Mouse (Mus musculus): ENCODE measurements at regions not wholly inside any gene's neighbourhood (a gene's known extent, or its start where the extent isn't known, plus 50 kb on each side); places are given as distances from the start of the nearest gene placed in this dataset.
A peak's percentile ranks its signal among the peaks of the same experiment; 100 is the strongest.

DNA sequence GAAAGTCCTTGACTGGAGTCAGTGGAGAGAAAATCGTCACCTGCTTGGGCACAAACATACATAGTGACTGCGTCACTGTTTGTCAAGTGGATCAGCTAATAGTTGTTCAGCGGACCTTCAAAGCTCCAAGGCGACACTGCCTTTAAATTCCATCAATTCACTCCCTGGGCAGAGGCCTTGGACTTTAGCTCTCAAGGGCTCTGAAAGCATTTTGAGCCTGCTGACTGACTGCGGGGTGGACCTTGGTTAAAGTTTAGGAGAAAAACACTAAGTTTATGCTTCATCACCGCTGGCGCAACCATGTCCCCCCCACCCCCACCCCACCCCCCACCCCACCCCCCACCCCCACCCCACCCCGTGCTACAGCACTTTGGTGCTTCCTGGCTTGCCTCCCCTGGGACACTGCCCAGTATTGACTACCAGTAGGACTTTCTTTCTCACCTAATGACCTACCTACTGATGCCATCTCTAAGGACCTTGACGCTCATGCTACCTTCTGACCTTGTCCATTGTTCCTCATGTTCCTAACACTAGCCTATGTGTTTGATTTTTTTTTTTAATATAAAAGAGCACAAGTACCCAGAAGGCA is 1132.3 kb downstream of the Gsdmc2 start:
- DNase-seq: no peak

DNA sequence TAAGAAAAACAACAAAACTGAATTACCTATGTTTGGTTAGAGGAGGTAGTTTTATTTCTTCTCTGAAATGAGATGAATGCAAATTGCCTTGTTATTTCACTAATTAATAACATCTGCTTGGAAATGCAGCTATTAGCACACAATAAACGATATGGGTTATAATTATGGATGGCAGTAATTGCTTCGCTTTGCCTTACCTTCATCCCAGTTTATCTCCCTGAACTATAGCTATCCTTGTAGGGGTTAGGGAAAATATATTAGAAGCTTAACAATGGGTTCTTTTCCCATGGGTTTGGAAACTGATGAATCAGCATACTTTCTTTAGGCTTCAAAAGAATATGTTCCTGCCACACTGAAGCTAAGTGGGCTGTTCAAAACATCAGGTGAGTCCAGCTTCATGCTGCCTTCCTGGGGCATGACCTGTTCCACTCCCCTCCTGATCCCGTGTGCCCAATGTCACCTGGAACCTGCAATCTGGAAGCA is 1132.9 kb downstream of the Gsdmc2 start:
- no peak for DNase-seq

DNA sequence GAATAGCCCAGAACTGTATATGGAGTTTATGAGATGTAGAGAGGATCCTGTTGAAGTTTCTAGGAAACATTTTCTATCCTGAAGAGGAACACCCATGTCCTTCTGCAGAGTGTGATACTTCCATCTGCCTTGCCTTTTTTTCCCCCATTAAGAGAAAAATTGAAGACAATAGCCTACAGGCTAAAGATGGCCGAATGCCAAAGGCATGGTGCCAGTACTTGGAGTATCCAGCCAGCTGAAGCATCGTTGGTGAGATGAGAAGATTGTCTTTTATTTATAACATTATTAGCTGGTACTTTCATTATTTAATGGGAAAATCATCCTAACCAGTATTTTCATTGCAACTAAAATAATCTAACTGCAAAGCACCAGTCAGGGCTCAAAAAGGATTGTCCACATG is 1135.4 kb downstream of the Gsdmc2 start:
- peak; percentile 14 for DNase-seq

DNA sequence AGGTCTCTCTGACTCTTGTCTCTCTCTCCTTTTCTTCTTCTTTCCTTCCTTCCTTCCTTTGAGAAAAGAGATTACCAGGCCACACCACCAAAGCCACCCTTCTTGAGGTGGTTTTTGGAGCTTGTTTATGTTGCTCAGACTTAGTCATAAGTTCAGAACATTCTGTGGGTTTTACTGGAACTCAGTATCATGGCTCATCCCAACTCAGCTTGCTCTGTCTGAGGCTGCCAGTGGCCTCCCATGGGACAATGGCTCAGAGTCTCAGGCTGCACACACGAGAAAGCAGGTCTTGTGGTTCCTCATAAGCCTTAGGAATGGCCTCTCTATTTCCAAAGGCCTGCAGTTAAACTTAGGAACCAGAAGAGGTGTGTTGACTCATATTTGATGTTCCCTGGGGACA is 1146.4 kb downstream of the Gsdmc2 start:
- no peak for DNase-seq

DNA sequence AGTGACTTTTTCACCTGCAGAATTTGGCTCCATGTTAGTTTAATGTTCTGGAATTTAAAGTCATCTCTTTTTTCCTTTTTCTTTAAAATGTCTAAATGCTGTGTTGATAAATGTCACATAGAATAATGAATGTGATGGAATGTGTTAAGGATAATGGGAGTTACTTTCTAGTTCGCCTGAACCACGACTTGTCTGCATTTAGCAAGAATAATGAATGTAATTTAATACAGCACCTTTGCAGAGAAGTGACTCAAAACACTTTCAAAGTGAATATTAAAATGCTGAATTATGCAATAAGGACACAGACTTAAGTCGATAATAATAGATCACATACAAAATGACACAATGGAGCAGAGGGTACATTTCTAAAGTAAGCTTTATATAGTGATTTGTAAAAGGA is 1150.2 kb downstream of the Gsdmc2 start:
- no peak for DNase-seq

DNA sequence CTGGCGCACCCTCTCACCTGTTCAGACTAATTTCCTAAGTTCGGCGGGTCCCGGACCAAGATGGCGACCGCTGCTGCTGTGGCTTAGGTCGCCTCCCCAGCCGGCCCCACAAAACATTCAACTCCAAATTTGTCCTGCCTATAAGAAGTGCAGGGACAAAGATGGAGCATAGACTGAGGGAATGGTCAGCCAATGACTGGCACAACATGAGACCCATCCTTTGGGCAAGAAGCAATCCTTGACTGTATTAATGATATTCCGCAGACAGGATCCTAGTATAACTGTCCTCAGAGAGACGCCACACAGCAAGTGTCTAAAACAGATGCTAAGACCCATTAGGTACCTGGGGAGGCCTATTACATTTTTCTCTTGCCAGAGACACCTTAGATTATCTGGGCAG is 1151.3 kb downstream of the Gsdmc2 start:
- no peak for DNase-seq

DNA sequence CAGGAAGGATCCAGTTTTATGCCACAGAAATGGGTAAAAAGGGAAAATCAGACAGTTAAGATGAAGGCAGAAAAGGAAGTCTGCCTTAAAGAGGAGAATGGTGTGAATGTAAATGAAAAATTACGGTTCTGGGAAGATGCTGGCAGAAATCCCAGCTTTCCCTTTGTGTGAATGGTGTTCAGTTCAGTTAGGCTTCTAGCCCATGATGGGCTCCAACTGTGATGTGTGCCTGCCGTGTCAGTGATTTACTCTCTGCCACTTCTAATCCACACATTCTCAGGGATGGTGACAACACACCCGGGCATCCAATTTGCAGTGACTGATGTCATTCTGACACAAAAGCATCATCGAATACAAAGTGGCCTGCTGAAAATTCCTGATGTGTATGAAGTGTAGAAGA is 1171.6 kb downstream of the Gsdmc2 start:
- DNase-seq: no peak

DNA sequence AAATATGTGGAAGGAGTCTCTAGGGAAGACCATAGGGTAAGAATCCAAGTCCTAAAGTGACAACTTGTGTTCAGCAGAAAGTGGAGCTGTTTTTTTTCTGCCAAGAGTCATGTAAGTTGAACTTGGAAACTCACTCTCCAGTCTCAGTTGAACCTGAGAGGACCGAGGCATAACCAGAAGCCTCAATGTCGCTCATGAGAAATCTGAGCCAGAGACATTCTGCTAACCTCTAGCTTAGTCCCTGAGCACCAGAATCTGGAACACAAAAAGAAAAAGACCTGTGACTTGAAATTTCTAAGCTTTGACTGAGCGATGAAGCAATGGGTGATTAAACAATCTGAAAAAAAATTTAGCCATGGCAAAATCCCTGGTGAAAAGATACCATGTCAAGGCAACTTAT is 1175.0 kb downstream of the Gsdmc2 start:
- no peak for DNase-seq

DNA sequence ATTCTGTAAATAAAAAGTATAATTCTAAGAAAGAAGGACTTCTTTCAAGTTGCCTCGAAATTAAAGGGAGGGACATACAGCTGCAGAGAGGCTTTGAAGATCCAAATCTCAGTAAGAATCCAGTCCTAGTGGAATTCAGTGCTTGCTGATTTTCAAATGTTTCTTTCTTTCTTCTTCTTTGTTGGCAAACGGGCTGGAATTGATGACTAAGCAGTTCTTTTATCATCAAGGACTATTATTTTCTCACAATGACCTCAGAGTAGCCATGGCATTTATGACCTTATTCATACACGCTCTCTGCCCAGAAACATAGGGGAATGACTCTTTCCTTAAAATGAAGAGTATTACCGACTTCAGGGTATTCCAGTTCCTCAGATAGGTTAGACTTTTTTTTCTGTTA is 1185.9 kb downstream of the Gsdmc2 start:
- DNase-seq: no peak

DNA sequence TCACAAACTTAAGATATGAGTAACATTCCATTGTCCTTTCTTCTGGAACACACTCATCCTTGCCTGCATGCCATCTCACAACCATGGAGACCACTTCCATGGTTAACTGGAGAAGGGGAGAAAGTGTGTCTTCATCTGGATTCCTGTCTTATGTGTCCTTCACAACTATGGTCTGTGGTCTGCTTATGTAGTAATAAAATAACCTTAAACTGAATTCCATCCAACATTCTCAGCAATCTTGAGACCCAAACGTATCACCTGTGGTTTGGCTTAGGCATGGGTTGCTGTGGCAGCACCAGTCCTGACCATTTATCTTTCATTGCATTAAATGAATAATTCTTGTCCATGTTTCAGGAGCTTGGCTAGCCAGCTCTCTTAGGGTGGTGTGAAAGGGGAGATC is 1186.3 kb downstream of the Gsdmc2 start:
- no peak for DNase-seq

DNA sequence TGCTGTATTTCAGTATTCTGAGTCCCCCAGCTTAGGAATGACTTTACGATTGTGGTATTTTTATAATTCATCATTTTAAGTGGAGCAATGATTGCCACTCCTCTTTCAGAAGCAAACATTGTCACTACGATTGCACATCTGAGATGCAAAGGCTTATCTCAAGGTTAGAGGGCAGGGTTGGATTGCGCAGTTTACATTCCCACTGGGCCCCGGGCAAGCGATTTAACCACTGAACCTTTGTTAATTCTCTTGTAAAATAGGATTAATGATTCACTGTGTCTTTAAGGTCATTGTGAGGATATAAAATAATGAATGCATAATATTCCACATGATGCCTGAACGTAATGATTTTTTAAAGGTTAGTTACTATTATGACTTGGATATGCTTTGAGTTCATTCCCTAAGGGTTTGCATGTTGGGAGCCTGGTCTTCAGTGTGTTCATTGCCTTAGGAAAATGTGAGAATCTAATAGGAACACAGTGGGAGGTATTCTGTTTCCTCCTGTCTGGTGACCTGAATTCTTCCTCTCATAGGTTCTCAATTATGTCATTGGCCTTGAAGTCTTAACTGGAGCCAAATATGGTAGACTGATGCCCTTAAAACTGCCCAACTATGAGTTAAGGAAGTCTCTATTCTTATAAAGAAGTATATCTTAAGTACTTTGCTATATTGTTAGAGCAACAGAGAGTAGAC is 1198.4 kb downstream of the Gsdmc2 start:
- DNase-seq: no peak

DNA sequence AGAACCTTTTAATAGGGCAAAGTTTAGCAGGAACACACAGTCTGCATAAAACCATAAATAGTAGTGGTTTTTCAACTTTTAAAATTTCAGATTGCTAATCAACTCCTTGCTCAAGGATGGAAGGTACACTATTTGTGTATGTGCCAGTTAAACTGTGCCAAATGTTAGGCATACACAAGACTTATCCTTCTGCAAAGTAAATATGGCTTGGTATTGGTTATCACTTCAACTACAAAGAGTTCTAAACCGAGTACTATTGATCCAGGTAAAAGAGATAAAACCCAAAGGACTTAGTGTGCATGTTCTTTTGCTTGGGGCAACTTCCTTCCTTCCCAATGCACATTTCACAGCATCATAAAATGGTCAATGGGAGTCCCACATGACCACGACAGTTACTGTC is 1200.2 kb downstream of the Gsdmc2 start:
- no peak for DNase-seq

DNA sequence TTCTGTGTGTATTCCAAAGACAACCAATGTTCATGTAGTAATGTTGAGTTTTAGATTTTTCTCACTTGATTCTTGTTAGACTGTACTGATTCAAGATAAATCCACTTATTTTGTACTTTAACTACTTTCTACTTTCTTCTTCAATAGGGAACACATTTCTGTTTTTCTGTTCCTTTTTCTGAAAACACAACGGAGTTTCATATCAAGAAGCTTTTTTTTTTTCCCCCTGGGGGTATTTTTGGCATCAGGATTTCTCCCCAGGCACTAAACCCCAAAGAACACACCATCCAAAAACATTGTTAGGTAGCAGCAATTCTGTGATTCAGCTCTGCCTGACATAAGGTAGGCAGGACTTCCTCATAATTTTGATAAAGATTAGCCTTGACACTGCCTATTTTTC is 1200.7 kb downstream of the Gsdmc2 start:
- no peak for DNase-seq

DNA sequence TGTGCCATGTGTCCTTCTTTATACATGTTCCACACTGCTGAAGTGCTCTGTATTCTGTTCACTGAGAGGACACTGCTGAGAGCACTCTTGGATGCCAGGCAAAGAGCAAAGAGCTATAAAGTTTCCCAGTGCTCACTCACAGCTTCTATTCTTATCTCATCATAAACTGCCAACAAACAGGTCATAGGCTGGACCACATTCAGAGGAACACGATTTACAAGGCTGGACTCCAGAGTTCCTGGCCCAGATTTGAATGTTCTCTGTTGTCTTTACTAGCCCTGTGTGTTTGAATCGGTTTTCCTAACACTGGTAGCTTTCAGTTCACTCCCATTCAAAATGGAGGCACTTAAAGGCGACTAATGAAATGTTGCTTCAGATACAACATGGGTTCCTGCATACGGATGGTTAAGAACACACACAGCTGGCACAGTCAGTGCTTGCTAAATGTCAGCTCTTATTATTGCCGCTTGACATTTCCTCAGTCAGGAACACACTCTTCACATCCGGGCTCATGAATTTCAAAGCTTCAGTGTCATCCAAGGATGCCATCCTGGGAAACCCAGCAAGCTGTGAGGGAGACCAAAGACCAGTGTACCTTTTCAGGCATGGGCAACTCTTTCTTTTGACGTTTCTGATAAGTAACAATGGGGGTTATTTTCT is 1203.8 kb downstream of the Gsdmc2 start:
- peak; percentile 16 for DNase-seq

DNA sequence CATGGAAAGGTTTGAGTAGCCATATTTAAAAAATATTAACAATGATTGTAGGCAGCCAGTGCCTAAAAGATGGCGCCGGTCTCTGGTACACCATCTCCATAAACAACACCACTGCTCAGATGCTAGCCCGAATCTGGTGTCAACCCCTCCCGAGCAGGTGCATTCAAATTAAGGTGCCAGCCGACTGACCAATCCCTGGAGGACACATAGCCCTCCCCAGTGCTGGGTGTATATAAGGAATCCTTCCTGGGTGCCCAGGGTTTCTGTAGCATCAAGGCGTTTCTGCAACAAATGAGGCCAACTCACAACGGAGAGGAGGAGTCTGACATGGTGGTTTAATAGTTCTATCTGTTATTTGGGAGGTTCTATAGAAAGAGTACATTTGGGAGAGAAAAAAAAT is 1219.6 kb downstream of the Gsdmc2 start:
- no peak for DNase-seq

DNA sequence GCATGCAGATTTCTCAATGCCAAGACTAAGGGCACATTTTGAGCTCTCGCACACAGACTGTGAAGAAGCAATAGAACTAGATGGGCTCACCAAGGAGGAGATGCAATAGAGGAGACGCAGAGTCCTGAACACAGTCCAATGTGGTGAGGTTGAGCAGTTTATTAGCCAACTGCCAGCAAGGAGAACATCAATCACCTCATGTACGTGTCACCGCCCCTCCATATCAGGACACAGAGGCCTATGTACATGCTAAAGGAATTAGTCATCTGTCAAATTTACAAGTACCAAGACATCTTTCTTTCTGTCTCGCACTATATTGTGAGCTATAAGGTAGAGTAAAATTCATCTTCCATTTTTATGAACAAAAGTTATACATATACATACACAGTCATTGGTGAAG is 1228.9 kb downstream of the Gsdmc2 start:
- DNase-seq: no peak

DNA sequence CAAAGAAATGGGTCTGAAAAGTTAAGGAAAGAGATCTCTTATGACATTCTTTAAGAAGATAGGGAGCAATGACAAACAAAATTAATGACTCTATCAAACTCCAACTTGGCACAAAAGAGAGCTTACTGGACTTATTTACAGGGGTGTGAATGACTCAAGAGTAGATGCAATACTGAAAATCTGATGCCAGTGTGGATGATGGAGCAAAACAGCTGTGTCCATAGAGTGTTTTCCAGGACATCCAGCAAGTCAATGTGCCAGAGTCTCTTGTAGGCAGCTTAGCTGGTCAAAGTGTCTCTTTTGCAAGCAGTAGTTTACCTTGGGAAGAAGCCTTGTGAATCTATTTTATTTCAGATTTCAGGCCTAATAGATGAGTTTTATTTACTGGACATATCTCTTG is 1248.2 kb downstream of the Gsdmc2 start:
- DNase-seq: no peak

DNA sequence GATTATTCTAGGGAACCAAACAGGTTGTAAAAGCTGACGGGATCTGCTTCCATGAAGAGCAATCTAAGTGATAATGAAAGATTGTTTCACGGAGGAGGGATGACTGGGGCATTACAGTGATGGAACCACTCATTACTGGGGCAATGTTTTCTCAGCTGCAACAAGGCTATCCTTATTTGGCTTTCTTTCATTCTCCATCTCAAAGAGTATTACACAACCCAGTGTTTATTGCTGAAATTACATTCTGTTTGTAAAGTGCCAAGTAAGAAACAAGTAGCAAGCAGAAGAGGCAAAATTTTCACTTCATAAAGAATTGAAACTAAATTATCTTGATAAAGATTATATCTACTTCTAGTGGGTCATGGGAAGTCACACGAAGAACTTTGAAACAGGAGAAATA is 1256.4 kb downstream of the Gsdmc2 start:
- no peak for DNase-seq

DNA sequence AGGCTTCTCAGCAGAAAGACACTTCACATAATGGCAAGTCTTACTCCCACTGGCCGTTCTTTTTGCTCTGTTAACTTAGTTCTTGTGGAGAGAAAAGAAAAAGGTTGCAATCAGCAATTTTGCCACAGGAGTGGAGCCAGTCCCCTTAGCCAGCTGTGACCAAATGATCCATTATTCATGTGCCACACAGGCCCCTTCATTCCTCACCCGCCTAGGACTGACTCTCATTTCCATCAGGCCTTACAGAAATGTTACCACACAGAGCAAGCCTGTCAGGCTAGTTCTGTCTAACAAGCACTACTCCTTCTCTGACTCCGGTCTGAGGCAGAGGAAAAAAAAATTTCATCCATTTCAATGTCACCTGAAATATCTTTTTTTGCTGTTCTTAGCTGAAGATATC is 1266.2 kb downstream of the Gsdmc2 start:
- no peak for DNase-seq

DNA sequence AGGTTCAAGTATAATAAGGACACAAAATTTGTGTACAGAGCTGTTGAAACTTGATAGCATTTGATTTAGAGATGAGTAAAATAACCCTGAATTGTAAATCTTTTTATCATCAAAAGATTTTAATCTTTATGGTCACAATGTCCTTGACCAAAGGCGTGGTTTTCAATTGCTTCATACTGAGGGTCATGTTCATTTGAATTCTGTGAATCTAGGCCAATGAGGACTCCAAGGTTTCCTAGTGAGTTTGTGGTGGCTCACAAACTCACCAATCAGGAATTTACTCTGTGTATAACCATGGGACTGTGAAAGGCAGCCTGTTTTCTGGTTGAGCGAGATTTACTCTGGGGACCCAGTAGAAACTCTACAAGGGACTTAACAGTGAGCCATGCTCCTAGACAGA is 1269.2 kb downstream of the Gsdmc2 start:
- DNase-seq: no peak

DNA sequence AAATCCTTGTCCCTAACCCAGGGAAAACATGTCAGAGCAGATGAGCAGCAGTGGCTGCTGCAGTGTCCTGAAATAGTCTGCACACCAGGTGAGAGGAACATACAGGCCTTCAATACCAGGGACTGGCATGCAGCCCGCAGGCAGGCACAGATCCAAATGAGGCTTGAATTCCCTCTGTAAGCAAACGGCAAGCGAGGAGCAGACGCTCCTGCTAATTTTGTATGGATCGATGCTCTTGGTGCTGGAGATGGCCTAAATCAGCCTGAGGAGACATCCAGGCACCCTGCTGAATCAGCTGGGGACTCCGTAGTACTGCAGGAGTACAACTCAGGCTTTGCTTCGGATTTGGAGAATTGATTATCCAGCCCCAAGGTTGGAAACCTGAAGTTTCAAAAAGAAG is 1273.2 kb downstream of the Gsdmc2 start:
- DNase-seq: peak; percentile 50

DNA sequence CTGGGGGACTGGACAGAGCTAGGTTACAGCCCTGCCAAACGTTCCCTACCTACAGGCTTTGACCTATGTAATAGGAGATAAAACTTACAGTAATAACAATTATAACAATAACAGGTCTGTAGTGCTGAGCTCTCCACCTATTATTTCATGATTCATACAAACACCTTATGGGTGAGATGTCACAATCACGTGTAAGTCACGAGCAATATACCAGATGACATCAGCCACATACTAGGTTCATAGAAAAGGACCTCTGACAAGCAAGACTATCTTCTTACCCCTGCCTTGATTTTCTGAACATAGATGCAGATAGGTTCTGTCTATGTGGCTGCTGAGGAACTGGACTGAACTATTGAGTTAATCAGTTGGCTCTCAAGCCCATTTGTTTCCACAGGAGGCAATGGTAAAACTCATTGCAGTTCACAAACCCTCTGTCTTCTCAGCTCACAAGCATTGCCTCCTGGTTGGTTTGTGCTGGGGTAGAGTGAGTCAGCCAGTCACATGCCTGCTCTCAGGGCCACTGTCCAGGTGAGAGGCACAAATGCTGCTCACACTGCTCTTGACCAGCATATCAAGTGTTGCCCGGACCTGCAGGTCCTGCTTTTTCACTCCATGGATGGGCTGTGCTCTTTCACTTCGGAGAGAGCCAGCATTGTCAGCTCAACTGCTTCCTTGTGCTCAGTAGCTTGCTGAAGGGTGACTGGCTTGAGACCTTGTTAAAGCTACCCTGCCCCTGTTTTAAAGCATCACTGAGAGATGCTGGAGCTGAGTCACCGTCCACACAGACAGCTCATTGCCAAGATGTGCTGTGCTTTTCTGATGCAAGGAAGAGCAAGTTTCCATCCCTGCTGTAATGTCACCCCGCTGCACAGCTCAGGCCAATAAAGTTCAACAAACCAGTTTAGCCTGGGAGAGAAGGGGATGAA is 1275.9 kb downstream of the Gsdmc2 start:
- DNase-seq: no peak

DNA sequence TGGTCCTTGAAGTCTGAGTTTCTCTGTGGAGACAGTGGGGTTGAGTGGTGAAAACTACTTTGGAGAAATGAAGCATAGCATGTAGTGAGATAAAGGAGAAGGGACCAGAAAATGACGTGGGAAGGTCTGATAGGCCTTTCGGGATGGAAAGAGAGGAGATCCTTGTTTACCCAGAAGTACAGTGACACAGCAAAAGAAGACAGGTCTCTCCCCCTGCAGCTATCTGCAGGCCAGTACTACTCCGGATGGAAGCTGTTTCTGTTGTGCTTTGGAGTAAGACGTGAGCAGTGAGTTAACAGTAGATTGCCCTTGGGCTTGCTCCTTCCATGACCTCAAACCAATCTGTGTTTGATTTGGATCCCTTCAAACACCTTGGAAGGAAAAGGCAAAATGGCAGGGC is 1277.5 kb downstream of the Gsdmc2 start:
- DNase-seq: no peak
